Mouse (Mus musculus) CH12F3 (cell line): ENCODE measurements around the gene Arfrp1.

Experiments used
- in situ Hi-C: fragments of 300-500 bp; cut with MboI; formaldehyde crosslinking; loops from 2 replicates; pipeline ENCODE4 v1.14.3; 2020; ENCODE audit warnings: low sequenced_read_pairs

Arfrp1 gene

DNA sequence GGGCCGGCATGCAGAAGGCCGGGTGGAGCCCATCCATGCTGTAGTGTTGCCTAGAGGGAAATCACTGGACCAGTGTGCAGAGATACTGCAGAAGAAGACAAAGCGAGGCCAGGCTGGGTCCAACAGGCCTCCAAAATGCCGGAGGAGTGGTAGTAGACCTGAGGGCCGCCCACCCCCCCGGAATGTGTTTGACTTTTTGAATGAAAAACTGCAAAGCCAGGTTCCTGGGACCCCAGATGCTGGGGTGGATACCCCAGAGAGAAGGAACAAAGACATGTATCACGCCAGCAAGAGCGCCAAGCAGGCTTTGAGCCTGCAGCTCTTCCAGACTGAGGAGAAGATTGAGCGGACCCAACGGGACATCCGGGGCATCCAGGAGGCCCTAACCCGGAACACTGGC is 14.6 kb upstream of the Arfrp1 start, which contains the start of gene Lime1:
TSS of gene Lime1 (plus strand) at position 301 of the 400 bp plus-strand sequence.
- in situ Hi-C loops = no loop called here

DNA sequence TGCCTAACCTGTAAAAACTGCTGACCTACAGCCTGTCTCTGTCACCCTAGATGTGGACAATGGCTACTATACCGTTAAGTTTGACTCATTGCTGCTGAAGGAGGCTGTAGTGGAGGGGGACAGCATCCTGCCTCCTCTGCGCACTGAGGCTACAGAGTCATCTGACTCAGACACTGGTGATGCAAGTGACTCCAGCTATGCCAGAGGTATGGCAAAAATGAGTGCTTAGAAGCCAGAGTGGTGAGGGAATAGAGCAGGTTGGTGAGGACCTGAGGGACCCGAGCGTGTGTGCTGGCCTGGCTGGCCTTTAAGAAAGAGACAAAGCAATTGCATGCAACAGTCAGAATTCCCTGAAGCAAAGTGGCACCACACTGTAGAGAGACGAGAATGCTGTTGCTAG is 13.5 kb upstream of the Arfrp1 start:
- in situ Hi-C loops = no loop called here

DNA sequence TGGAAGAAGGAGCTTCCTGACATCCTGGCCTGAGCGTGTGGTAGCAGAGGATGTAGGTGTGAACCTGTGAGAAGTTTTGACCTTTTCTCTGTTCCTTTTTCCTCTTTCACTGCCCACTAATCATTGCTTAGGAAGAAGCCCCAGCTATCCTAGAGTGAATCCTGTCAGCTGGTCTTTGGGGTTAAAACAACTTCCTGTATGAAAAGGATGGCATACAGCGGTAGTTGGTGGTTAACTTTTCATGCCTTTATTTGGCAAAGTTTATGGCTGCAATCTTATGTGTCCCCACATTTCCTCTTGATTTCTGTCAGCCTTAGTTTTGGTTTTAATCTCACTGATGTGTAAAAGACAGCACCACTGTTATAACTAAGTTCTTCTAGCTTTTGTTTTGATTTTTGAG is 12.0 kb upstream of the Arfrp1 start:
- in situ Hi-C loops = no loop called here

DNA sequence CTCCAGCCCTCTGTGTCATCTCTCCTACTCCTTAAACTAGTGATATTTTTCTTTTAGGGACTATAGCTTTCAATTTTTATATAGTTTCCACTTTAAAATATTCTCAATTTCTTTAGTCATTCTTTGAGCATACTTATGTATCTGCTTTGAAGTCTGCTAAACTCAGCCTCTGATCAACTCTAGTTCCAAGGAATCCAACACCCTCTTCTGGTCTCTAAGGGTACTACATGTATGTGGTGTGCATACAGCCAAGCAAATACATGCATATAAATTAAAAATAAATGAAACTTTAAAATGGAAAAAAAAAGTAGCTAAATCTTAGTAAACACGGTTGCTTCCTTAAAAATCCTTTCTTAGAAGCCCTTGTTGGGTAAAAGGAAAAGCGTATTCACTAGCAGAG is 10.6 kb upstream of the Arfrp1 start:
- in situ Hi-C loops = no loop called here

DNA sequence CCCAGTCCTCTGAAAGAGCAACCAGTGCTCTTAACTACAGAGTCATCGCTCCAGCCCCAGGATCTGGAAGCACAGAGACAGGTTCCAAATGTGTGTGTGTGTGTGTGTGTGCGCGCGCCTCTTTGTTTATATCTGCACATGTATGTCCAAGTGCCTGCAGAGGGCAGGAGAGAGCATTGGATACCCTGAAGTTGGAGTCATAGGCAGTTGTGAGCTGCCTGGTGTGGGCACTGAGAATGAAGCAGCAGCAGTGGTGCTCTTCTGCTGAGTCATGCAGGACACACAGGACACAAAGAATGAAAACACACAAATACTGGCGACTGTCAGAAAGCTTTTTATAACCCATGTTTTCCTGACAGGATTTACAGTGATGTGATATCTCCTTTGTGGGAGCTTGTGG is 4.8 kb upstream of the Arfrp1 start:
- in situ Hi-C loops = no loop called here

DNA sequence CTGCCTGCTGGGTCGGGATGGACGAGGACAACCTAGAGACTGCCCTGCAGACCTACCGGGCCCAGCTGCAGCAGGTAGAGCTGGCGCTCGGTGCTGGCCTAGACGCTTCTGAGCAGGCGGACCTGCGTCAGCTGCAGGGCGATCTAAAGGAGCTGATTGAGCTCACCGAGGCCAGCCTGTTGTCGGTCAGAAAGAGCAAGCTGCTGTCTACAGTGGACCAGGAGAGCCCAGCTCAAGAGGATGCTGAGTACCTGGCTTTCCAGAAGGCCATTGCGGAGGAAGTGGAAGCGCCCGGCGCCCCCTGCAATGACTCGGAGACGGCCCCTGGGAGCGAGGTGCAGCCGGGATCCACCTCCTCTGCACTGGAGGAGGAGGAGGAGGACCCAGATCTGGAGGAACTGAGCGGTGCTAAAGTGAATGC is 461 bp upstream of the Arfrp1 start:
- in situ Hi-C loops = no loop called here

DNA sequence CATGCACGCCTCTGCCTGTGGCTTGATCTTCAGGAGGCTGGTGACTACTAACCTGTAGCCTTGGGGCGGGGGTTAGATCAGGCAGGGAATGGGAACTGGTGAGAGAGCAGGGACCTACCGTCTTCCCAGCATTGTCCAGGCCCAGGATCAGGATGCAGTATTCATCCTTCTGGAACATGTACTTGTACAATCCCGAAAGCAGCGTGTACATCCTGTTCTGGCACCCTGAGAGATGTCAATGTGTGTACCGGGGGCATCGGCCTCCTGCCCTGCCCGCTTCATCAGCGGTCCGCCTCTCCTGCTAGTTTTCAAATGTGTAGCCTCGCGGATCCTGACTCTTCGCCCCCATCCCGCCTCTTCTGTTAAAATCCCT is 731 bp downstream of the Arfrp1 start:
- in situ Hi-C loops = no loop called here

DNA sequence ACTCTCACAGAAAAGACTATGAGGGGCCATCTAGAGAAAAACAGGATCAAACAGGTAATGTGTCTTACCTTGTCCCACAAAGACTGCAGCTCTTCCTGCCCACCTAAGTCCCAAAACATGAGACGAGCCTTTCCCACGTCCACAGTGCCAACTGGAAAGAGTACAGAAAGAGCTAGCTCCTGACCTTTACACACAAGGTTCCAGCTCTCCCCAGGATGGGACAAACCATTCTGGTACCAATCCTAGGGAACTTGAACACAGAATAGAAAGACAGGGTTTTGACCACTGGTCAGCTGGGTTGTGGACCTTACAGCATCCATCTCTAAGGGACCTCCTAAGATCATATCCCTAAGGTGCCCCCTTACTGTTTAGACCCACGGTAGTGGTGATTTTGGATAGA is 1.3 kb downstream of the Arfrp1 start:
- in situ Hi-C loops = no loop called here

DNA sequence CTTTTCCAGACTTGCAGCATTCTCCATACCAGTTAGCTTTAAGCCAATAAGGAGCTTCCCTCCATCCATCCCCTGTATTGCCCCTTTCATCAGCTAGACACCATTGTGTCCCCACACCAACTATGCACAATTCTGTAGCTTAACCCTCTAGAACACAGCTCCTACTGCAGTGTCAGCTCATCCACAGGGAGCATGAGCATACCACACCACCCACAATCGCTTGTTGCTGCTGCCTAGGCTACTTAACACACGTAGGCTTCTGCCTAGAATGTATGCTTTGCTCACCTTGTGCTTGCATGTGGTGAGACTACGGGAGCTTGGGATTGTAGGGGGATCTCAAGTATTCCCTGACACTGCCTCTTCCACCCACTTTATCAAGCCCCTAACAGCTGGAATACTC is 8.4 kb downstream of the Arfrp1 start:
- in situ Hi-C loops = no loop called here

DNA sequence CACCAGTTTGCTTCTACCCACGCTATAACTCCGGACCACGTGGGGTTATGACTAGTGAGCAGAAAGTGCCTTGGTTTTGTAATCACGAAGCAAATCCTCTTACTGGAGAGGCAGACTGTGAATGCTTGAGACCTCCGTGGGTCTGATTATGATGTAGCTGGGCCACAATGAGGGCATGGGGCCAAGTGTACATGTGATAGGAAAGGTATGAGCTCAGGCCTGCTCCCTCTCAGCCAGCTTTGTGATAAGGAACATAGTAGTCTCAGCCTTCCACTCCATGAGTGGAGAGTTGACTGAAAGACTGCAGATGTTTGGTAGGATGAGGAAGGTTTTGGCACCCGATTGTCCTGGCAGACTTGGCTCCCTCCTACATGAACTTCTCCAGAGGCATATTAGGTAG is 22.4 kb downstream of the Arfrp1 start:
- in situ Hi-C loops = no loop called here

DNA sequence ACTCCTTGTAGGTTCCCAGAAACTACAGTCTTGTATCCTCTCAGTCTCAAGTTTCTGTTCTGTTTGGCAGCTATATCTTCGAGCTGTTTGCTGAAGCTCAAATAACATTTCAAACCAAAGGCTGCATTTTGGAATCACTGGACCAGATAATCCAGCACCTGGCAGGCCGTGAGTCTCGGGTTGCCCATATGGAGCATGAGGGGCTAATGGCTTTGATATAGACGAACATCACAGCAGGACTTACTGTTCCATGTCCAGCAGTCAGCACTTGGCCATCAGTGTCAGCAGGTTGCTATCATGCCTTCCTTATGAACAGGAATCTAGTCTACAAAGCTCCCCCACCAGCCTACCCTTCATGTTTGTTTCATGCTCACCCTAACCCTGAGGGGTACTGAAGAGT is 24.8 kb downstream of the Arfrp1 start:
- in situ Hi-C loops = no loop called here

DNA sequence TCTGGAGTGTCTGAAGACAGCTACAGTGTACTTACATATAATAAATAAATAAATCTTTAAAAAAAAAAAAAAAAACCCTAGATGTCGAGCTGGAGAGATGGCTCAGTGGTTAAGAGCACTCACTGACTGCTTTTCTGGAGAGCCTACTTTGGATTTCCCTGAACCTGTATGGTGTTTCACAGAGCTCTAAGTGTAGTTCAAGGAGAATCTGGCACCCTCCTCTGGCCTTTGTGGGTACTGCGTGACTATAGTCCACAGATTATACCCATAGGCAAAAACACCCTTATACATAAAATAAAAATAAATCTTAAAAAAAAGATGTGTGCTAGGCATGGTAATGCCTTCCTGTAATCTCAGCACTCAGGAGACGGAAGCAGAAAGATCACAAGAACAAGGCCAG is 31.2 kb downstream of the Arfrp1 start:
- in situ Hi-C loops = loop anchor here (10.0 kb wide), 1 partner anchor 149 kb away; the partner anchor contains the start of gene Ppdpf

DNA sequence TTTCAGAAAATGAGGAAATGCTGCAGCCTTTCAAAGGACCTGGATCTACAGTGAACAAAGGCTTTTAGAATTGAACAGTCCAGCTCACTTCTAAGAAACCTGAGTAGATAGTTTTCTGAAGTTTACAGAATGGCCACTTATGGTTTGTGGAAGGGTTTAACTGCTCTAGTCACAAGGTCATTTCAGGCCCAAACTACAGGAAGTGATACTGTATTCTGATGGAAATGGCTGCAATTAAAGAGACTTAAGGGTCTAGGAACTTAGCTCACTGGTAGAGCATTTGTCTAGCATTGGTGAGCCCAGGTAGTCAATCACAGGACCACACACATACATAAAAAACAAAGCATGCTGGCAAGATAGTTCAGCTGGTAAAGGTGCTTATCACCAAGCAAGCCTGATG is 32.7 kb downstream of the Arfrp1 start:
- in situ Hi-C loops = loop anchor here (10.0 kb wide), 1 partner anchor 148 kb away; the partner anchor contains the start of gene Ppdpf

DNA sequence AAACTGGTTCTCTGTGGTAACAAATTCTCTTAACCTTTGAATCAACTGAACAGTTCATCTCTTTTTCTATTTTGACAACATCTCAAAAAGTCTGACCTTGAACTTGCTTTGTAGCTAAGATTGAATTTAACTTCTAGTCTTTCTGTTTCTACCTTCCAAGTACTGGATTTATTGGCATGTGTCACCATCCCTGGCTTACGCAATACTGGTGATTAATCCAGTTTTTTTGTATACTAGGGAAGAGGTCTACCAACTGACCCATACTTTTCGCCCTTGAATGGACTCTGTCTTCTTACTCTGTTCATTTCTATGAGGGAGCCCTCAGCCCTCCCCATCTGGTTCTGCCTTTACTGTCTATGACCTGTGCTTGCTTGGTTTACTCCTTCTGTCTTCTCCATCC is 39.1 kb downstream of the Arfrp1 start:
- in situ Hi-C loops = no loop called here

DNA sequence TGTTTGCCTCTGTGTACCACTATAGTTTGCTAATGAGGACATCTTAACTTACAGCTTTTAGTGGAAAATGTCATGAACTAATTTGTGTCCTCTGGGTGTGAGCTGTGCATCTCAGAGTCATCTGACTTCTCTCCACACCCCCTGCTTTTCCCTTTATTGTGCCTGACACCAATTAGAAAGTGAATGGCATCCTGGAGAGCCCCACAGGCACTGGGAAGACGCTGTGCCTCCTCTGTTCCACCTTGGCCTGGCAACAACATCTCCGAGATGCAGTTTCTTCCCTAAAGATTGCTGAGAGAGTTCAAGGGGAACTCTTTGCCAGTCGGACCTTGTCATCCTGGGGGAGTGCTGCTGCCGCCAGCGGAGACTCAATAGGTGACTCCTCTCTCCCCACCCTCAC is 43.1 kb downstream of the Arfrp1 start:
- in situ Hi-C loops = no loop called here

DNA sequence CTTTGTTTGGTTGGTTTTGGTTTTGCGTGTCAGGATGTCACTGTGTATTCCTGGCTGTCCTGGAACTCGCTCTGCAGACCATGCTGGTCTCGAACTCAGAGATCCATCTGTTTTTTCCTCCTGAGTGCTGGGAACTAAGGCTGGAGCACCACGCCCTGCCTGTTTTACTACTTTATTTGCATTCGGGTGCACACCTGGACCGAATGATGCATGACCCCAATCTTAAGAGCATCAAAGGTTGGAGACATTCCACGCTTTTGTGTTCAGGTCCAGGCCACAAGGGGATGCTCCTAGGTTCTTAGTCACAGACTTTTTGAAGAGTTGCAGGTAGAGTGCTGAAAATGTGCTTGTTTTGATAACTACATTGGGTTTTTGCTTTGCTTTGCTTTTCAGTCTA is 45.1 kb downstream of the Arfrp1 start:
- in situ Hi-C loops = no loop called here

DNA sequence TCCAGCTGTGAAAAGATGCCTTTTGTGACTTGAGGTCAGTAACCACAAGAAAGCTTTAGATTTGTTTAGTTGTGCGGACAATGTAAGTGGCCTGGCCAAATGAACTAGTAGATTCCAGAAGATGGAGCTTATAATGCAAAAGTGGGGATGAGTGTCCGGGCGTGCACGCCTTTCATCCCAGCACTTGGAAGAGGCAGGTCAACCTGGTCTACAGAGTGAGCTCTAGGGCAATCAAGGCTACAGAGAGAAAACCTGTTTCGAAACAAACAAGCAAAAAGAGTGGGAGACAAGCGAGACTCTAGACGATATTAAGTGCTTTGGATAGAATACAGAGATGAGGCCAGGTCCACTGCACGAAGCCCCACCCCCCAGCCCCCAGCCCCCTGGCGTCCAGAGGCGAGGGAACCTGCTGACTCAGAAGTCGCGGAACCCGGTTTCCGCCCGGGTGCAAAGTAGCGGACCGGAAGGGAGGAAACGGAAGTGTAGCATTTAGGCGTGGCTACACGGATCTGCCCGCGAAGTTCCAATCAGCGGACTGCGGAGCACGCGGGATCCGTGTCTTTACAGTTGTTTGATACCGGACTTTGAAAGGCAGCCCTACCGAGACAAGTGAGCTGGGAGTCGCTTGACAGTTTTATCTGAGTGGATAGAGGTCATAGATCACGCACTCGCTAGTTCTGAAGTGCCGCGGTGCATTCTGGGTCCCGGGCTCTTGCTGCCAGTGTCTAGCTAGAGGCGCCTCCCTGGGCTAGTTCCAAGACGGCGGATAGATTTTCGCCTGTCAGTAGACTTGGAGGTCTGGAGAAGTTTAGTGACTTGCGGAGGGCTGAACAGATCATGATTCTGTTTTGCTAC is 45.7 kb downstream of the Arfrp1 start, which contains the start of gene Rtel1:
TSS of gene Rtel1 (plus strand) at position 492 of the 855 bp plus-strand sequence.
- in situ Hi-C loops = no loop called here

DNA sequence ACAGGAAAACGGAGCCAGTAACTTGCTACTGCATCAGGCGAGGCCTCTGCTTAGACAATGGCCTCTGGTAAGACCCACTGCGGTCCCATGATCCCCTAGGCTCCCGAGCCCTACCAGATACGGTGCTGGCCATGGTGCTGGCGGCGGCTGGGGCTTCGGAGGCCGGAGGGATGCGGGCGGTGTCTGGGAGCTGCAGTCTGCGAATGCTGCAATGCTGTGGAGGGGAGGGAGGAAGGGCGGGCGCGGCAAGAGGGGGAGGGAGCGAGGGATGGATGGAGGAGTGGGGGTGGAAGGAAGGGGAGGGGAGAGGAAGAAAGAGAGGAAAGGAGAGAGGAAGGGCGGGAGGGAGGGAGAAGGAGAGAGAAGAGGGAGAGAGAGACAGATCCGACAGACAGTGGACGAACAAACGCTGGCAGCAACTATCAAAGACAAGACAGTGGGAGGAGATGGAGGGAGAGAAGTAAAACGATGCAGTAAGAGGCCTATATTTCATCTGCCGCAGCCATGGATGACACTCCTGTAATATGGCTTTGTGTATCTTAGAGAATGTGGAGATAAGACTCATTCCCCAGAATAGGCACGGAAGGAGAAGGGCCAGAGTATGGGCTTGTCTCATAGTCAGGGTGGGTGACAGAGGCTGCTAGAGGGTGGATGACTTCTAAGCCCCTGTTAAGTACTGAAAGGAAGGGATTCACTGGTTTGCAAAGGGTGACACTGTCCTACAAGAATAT is 51.0 kb downstream of the Arfrp1 start, which contains the start of gene Stmn3:
TSS of gene Stmn3 (minus strand) at position 421 of the 731 bp plus-strand sequence.
- in situ Hi-C loops = no loop called here

DNA sequence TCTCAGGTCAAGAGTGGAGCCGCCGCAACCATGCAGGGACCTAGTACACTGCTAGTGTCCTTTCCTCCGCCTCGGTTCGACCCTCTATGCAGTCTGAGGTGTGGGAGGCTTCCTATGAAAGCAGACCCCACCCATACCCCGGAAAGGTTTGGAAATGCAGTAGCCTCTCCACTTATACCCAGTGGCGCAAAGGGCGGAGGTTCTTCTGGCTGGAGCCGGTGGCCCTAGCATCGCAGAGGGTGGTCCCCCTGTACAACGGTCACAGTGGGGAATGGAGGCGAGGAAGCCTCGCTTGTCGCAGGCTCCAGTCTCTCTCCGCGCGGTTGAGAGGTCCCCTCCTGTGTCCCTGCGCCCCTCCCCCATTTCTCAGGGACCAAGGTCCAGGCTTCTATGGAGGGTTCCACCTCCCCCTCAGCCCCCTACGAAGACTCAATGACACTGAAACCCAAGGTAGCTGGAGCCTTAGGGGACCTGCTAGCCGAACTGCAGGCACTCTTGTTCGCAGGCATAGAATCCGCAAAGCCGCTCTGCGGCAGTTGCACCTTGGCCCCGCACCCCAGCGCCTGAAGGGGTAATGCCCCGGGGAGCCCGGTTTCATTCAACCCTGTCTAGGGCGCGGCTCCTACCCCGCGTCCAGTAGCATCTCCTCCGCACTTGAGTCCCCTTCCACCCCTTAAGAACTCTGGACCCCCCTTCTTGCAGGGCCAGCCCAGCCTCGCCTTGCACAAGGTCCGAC is 51.7 kb downstream of the Arfrp1 start:
- in situ Hi-C loops = no loop called here

DNA sequence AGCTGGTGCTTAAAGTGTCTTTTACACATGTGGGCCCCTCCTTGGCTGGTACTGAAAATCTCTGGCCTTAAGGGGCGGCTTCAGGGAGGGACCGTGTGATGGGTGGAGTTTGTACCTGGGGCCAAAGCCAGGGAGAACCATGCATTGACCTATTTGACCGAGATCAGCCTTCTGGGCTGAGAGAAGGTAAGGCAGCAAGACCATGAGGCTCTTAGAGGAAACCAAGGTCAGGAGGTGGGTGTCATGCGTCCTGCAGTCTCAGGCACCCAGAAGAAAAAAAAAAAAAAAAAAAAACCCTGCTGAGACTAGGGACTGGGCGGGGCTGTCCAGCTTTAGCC is 52.2 kb downstream of the Arfrp1 start:
- in situ Hi-C loops = no loop called here

DNA sequence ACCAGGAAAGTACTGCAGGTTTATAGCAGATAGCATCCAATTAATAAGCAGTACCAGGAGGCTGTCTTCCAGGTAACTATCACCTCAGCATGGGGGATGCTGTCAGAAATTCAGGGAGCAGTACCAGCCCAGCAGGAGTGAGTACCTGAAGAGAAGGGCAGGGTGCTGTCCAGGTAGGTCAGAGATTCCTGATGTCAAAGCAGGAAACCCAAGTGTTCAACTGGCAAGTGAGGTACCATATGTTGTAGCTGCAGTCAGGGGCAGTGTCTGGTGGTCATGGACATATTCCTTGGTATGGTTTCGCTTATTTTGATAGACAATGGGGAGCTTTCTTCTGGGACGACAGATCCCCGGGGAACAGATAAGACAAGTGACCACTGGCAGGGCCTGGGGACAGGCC is 52.8 kb downstream of the Arfrp1 start:
- in situ Hi-C loops = no loop called here
